Mouse (Mus musculus): ENCODE measurements at regions not wholly inside any gene's neighbourhood (a gene's known extent, or its start where the extent isn't known, plus 50 kb on each side); places are given as distances from the start of the nearest gene placed in this dataset.

DNA sequence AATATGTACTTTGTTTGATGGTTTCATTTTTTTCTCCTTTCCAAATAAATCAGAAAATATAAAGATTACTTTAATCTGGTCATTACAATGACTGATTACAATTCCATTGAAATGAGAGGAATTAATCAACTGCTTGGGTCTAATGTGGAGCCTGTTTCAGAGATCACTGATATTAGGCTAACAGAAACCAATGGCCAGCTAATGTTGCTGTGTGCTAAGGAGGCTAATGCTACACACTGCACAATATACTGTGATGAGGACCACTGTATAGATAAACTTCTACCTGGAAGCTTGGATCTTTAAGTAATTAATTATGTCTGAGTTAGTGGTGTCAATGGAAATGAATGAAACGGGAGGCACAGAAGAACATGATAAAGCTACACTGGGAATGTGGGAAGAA lies 284.6 kb upstream of the Dab2 start:
- TF ChIP-seq CTCF (IDR thresholded peaks at IDR 0.05; ENCODE audit: control insufficient read depth, insufficient read depth, low read length) (no peak), POLR2A (IDR thresholded peaks at IDR 0.05; ENCODE audit: borderline replicate concordance, control insufficient read depth, low read depth, low read length) (no peak)

All from bone marrow, adult 2 months (tissue).